Mouse (Mus musculus) liver, adult 2 months (tissue): ENCODE measurements around the gene Prkcb. TPM values are rescaled to one million over a fixed set of nuclear protein-coding genes. Genes with fewer than 3 reads are reported as not detected.

ENCODE experiments used
- DNase-seq: peaks from one replicate; pipeline ENCODE4 v3.0.0-alpha.2; 2011; ENCODE audit warnings: low read depth, low spot score; ENCODE audit errors: extremely low read depth
- H3K27ac ChIP-seq: fragments of 200-500 bp; replicated peaks from 2 replicates; pipeline ENCODE4 v1.5.1; 2012; ENCODE audit warnings: low read depth, mild to moderate bottlenecking, control low read depth, inconsistent platforms, low read length; ENCODE audit not compliant: insufficient read depth
- H3K27me3 ChIP-seq: fragments of 200-500 bp; 2 replicates; pipeline ENCODE4 v1.6.1; 2012; ENCODE audit warnings: mild to moderate bottlenecking, moderate library complexity, low read length, inconsistent platforms; ENCODE audit not compliant: control insufficient read depth, insufficient read depth
- H3K36me3 ChIP-seq: fragments of 200-500 bp; 2 replicates; pipeline ENCODE4 v1.6.1; 2012; ENCODE audit warnings: low read length, inconsistent platforms; ENCODE audit not compliant: control insufficient read depth, insufficient read depth
- H3K4me1 ChIP-seq: fragments of 200-500 bp; 2 replicates; pipeline ENCODE4 v1.6.1; 2011; ENCODE audit warnings: low read length; ENCODE audit not compliant: control insufficient read depth, insufficient read depth
- H3K4me3 ChIP-seq: fragments of 200-500 bp; 2 replicates; pipeline ENCODE4 v1.5.1; 2011; ENCODE audit warnings: low read depth, mild to moderate bottlenecking, control low read depth, low read length, moderate library complexity; ENCODE audit not compliant: insufficient read depth
- H3K79me2 ChIP-seq: fragments of 200-500 bp; 2 replicates; pipeline ENCODE4 v1.6.1; 2012; ENCODE audit warnings: inconsistent platforms, mild to moderate bottlenecking, low read length, moderate library complexity; ENCODE audit not compliant: control insufficient read depth, insufficient read depth
- H3K9ac ChIP-seq: fragments of 200-500 bp; 2 replicates; pipeline ENCODE4 v1.6.1; 2012; ENCODE audit warnings: low read depth, mild to moderate bottlenecking, control low read depth, inconsistent platforms, low read length
- CTCF ChIP-seq: fragments of 200-500 bp; IDR thresholded peaks from 2 replicates; pipeline ENCODE4 v1.5.1; 2011; ENCODE audit warnings: low read depth, low read length, control low read depth
- POLR2A ChIP-seq: fragments of 200-500 bp; IDR thresholded peaks from 2 replicates; pipeline ENCODE4 v1.6.1; 2011; ENCODE audit warnings: low read length, control low read depth; ENCODE audit not compliant: insufficient read depth; ENCODE audit errors: extremely low read depth
- WGBS: fragments of 180-500 bp; shearing (Covaris S2); methylation state at CpG from one replicate; pipeline ENCODE4 v1.1.7; 2018; 5-methylcytosine and 5-hydroxymethylcytosine counted together
- polyA plus RNA-seq: library from polyadenylated mRNA; depleted of rRNA; stranded (reverse); fragments of >200 nt; gene quantifications from 2 replicates; pipeline ENCODE4 v1.2.3, GENCODE M21; 2012
- total RNA-seq: library from RNA; depleted of rRNA; stranded (reverse); fragments of >200 nt; gene quantifications from 2 replicates; pipeline ENCODE4 v1.2.3, GENCODE M21; 2014

Prkcb gene
- total and polyA plus RNA-seq, 2 experiments, result 2.5 to 3.7 TPM

- WGBS, result 85% methylated on average over 10 of the region's 10 CpGs
- DNase-seq, result no peak
- Histone ChIP-seq H3K9ac (no peak overlapping the region), H3K4me3 (no peak overlapping the region), H3K36me3 (no peaks in the 10 kb centered on the region), H3K27ac (no peak overlapping the region), H3K27me3 (no peaks in the 10 kb centered on the region), H3K4me1 (no peaks in the 10 kb centered on the region), H3K79me2 (no peaks in the 10 kb centered on the region)
- TF ChIP-seq CTCF, result no peak
- no peak for TF ChIP-seq POLR2A
Measured at GRCm38 (mm10) chr7:122414146-122414545, 125.6 kb downstream of the Prkcb start.

- no peak for TF ChIP-seq CTCF
- no peak for TF ChIP-seq POLR2A
- no peak overlapping the region for H3K27ac ChIP-seq
- no peak overlapping the region for H3K9ac ChIP-seq
- no peaks in the 10 kb centered on the region for H3K27me3 ChIP-seq
- DNase-seq, result no peak
- WGBS, result 77% methylated on average over 6 of the region's 6 CpGs
- H3K4me3 ChIP-seq, result no peak overlapping the region
- H3K79me2 ChIP-seq, result no peaks in the 10 kb centered on the region
- no peaks in the 10 kb centered on the region for H3K36me3 ChIP-seq
- no peaks in the 10 kb centered on the region for H3K4me1 ChIP-seq
Measured at GRCm38 (mm10) chr7:122414608-122415007, 126.1 kb downstream of the Prkcb start.

- H3K36me3 ChIP-seq, result no peaks in the 10 kb centered on the region
- H3K9ac ChIP-seq, result no peak overlapping the region
- DNase-seq, result no peak
- WGBS, result 66% methylated on average over 9 of the region's 9 CpGs
- no peaks in the 10 kb centered on the region for H3K27me3 ChIP-seq
- H3K4me3 ChIP-seq, result no peak overlapping the region
- TF ChIP-seq CTCF, result no peak
- no peak for TF ChIP-seq POLR2A
- no peaks in the 10 kb centered on the region for H3K79me2 ChIP-seq
- no peaks in the 10 kb centered on the region for H3K4me1 ChIP-seq
- no peak overlapping the region for H3K27ac ChIP-seq
Measured at GRCm38 (mm10) chr7:122415387-122415786, 126.8 kb downstream of the Prkcb start.

GRCm38 (mm10) chr7:122415904-122416303 lies 127.4 kb downstream of the Prkcb start:
- Histone ChIP-seq H3K9ac (no peak overlapping the region), H3K27me3 (no peaks in the 10 kb centered on the region), H3K36me3 (no peaks in the 10 kb centered on the region), H3K4me3 (no peak overlapping the region), H3K27ac (no peak overlapping the region), H3K79me2 (no peaks in the 10 kb centered on the region), H3K4me1 (no peaks in the 10 kb centered on the region)
- TF ChIP-seq POLR2A (no peak), CTCF (no peak)
- 73% methylated on average over 12 of the region's 12 CpGs for WGBS
- no peak for DNase-seq

- H3K27ac ChIP-seq, result no peak overlapping the region
Measured at GRCm38 (mm10) chr7:122418551-122418950, 130.0 kb downstream of the Prkcb start.

GRCm38 (mm10) chr7:122423816-122424215 lies 135.3 kb downstream of the Prkcb start:
- H3K36me3 ChIP-seq, result no peaks in the 10 kb centered on the region
- H3K4me1 ChIP-seq, result no peaks in the 10 kb centered on the region
- no peak for DNase-seq
- H3K4me3 ChIP-seq, result no peak overlapping the region
- H3K27ac ChIP-seq, result no peak overlapping the region
- H3K9ac ChIP-seq, result no peak overlapping the region
- no peaks in the 10 kb centered on the region for H3K27me3 ChIP-seq
- no peaks in the 10 kb centered on the region for H3K79me2 ChIP-seq
- TF ChIP-seq POLR2A, result no peak
- no peak for TF ChIP-seq CTCF
- WGBS, result 69% methylated on average over 4 of the region's 4 CpGs

More at GRCm38 (mm10) chr7:122418551-122418950, 130.0 kb downstream of the Prkcb start:
- no peak for DNase-seq
- Histone ChIP-seq H3K79me2 (no peaks in the 10 kb centered on the region), H3K4me1 (no peaks in the 10 kb centered on the region), H3K4me3 (no peak overlapping the region), H3K27me3 (no peaks in the 10 kb centered on the region), H3K9ac (no peak overlapping the region), H3K36me3 (no peaks in the 10 kb centered on the region)
- TF ChIP-seq POLR2A (no peak), CTCF (no peak)
- 79% methylated on average over 3 of the region's 3 CpGs for WGBS
